Mouse (Mus musculus) ES-Bruce4 (cell line): ENCODE data around the gene Phf20.

Experiments
- CTCF ChIP-seq: IDR thresholded peaks from one replicate; pipeline ENCODE4 v1.8.1; 2011; ENCODE audit warnings: low read depth, low read length
- EP300 ChIP-seq: IDR thresholded peaks from 2 replicates; pipeline ENCODE4 v1.6.1; 2011; ENCODE audit warnings: low read depth, low read length; ENCODE audit not compliant: insufficient read depth
- POLR2A ChIP-seq: IDR thresholded peaks from one replicate; pipeline ENCODE4 v1.8.1; 2011; ENCODE audit warnings: low read length; ENCODE audit not compliant: insufficient read depth

- TF ChIP-seq POLR2A (no peak), EP300 (no peak), CTCF (no peak)
Measured at GRCm38 (mm10) chr2:156217786-156218185, 21.5 kb downstream of the Phf20 start.
